Mouse (Mus musculus): Measurements from ENCODE around the gene Cyld. TPM values are rescaled to one million over a fixed set of nuclear protein-coding genes. Genes with fewer than 3 reads are reported as not detected.
"Not testable (repeated sequence)": the region's sequence is repeated elsewhere in the genome, so short reads cannot be mapped to it uniquely, and the experiment has no call there.

Gene Cyld
- 13.7 and 14.0 TPM in 2 replicates for polyA plus RNA-seq (2015; fragmentation: Nextera tagmentation; extraction: Ambion mirVana)

DNA sequence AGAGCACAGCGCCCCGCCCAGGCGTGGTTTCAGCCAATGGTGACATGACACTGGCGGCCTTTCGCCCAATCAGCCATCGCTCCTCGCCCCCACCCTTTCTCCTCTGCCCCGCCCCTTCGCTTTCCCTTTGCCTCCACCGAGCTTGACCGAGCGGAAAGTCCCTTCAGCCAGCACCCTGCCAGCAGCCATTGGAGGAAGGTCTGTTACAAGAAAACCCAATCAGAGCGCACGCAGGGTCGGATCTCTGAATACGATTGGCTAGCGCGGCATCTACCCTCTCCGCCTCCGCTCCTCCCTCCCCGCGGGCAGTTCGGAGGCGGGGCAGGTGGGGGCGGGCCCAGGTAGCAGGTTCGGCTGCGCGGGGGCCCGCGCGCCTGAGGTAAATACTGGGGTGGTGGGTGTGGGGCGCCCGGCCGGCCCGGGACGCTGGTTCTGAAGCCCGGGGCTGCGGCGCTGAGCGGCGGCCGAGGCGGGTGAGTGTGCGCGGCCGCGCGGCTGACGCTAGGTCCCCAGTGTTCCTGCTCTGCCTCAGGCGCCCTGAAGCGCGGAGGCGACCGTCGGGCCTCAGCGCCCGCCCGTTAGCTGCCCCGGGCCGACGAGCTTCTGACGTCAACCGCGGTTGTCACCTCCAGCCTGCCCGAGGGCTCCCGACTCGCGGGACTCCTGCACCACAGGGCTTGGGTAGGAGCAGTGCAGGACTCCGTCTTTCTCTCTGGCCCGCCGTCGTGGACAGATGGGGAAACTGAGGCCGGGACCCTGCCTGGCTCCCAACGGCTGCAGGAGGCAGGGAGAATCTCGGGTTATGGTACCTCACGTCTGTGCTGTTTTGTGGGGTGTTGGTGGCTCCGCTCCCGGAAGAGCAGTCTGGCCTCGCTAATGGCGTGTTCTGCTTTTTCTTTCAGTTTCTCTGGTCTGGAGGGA lies at the start of gene Cyld:
TSS of gene Cyld (plus strand) at position 308 of the 921 bp plus-strand sequence.
- H3K4me1 ChIP-seq: peaks cover 9% of the 10 kb centered on the region; the same call in 1 of the 2 replicates
- WGBS: under 1% methylated on average over 80 of the region's 80 CpGs
- H3K27me3 ChIP-seq: no peaks in the 10 kb centered on the region
- no peaks in the 10 kb centered on the region for H3K9me3 ChIP-seq
- H3K4me3 ChIP-seq: peak within 1 kb of the TSS; percentile 92
- no peaks in the 10 kb centered on the region for H3K36me3 ChIP-seq
- peak; percentile 99 for ATAC-seq (ENCODE audit: insufficient number of reproducible peaks, low FRiP score, low TSS enrichment, low read depth)
- H3K9ac ChIP-seq: peak within 1 kb of the TSS; percentile 65
- peak within 1 kb of the TSS; percentile 67 for H3K4me2 ChIP-seq
- peak within 1 kb of the TSS; percentile 76 for H3K27ac ChIP-seq

DNA sequence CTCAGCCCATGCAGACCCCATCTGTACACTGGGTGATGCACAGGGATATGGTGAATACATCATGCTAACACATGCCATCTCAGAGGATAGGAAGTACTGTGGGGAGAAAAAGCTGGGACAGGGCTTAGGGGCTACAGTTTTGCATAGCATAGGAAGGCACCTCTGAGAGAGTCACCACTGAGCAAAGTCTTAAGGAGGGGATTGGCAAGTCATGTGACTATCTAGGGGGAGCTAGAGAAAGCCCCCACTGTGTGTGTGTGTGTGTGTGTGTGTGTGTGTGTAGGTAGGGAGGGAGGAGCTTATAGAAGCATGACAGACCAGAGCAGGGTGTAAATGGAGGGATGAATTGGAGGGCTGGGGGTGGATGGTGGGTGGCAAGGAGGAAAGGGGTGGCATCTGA lies 48.5 kb upstream of the Cyld start:
- H3K4me1 ChIP-seq: peaks cover 30% of the 10 kb centered on the region
- H3K27ac ChIP-seq: no peak overlapping the region
- no peaks in the 10 kb centered on the region for H3K9me3 ChIP-seq
- H3K36me3 ChIP-seq: no peaks in the 10 kb centered on the region
- ATAC-seq (ENCODE audit: insufficient number of reproducible peaks, low FRiP score, low TSS enrichment, low read depth): no peak
- H3K4me2 ChIP-seq: no peak overlapping the region
- H3K9ac ChIP-seq: no peak overlapping the region
- no peak overlapping the region; the same call in 1 of the 2 replicates for H3K4me3 ChIP-seq
- no peaks in the 10 kb centered on the region for H3K27me3 ChIP-seq

DNA sequence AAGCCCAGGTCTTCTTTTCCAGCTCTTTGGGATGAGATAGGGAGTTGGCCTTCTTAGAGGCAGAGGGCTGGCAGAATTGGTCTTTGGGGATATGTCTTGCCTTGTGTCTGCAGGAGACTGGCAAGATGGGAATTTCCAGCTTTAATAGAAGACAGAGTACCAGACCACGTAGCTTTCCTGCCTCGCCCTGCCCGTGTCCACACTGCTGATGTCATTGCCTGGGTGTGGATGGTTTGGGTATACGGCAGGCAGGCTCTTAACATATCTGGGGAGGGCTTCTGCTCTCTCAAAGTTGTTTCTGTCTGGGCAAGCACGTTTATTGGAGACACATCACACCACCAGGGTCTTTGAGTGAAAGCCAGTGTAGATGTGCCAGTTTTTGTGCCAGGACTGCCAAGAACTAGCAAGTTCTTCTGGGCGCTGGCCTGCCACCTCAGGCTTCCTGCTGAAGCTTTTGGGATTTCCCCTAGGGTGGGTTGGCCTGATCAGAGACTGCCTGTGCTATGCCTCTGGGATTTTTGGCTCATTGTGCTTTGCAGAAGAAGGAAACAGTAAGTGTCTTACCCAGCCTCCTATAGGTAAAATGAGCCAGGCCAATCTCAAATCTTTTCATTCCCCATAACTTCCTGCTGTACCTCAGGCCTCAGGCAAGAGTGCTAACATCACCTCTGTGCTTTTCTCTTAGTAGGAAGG lies 46.7 kb upstream of the Cyld start:
- H3K36me3 ChIP-seq: no peaks in the 10 kb centered on the region
- no peaks in the 10 kb centered on the region for H3K27me3 ChIP-seq
- no peak for ATAC-seq (ENCODE audit: insufficient number of reproducible peaks, low FRiP score, low TSS enrichment, low read depth)
- 66% methylated on average over 6 of the region's 6 CpGs for WGBS
- H3K9me3 ChIP-seq: no peaks in the 10 kb centered on the region
- no peak overlapping the region for H3K9ac ChIP-seq
- no peak overlapping the region for H3K4me2 ChIP-seq
- H3K27ac ChIP-seq: no peak overlapping the region
- H3K4me1 ChIP-seq: peaks cover 30% of the 10 kb centered on the region
- H3K4me3 ChIP-seq: no peak overlapping the region

DNA sequence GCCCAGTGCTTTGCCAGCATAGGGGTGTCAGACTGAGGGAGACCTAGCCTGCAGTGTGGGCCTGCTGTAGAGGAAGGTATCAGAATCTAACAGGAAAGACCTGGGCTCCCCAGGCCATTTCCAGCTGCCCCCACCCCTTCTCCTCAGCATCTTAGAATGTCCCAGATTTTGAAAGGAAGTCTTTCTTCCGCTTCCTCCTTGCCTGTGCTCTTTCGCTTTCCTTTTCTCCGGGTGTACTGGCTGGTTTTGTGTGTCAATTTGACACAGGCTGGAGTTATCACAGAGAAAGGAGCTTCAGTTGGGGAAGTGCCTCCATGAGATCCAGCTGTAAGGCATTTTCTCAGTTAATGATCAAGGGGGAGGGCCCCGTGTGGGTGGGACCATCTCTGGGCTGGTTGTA lies 45.7 kb upstream of the Cyld start:
- H3K9me3 ChIP-seq; H3K27ac ChIP-seq; H3K4me2 ChIP-seq; H3K9ac ChIP-seq; H3K4me3 ChIP-seq; H3K36me3 ChIP-seq; ATAC-seq (ENCODE audit: insufficient number of reproducible peaks, low FRiP score, low TSS enrichment, low read depth); H3K27me3 ChIP-seq: not testable (repeated sequence)
- WGBS: 48% methylated on average over 4 of the region's 4 CpGs
- peaks cover 30% of the 10 kb centered on the region for H3K4me1 ChIP-seq

DNA sequence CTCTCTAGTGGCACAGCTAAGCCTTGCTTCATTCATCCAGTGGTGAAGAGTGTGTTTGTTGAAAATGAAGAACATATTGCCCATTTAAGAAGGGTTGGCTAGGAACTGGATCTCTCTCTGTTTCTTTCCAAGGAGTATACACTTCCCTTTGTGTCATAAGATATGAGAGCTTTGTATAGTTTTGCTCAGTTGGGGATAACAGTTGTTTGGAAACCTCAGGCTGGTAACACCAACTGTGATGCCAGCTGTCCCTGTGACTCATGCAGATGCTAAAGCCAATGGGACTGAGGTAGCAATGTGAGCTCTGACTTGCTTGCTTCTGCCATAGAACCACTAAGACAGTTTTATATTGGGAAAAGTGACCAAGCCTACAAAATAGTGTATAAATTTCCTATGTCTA lies 41.5 kb upstream of the Cyld start:
- Histone ChIP-seq H3K27me3 (no peaks in the 10 kb centered on the region), H3K4me2 (no peak overlapping the region), H3K4me3 (no peak overlapping the region), H3K36me3 (no peaks in the 10 kb centered on the region), H3K27ac (no peak overlapping the region), H3K9ac (no peak overlapping the region), H3K9me3 (no peaks in the 10 kb centered on the region), H3K4me1 (0 out of 2 replicates have a peak, but pooled peaks cover 9% of the 10 kb centered on the region)
- ATAC-seq (ENCODE audit: insufficient number of reproducible peaks, low FRiP score, low TSS enrichment, low read depth): no peak

DNA sequence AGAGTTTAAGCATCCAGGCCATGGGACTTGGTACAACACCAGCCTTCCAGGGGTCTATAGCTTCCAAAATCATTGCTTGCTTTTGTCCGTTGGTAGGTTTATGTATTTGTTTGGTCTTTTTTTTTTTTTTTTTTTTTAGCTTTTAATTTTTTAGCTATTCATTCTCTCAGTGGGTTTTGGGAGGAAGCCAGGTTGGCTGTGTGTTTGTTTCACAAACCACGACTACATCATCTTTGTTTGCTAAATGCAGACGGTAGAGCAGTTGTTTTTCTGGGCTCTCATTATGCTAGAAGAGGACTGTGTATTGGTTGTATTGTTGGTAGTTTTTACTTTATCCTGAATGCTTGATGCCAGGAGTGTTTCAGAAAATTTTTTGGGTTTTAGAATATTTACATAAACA lies 37.0 kb upstream of the Cyld start:
- no peak overlapping the region for H3K4me3 ChIP-seq
- no peaks in the 10 kb centered on the region for H3K4me1 ChIP-seq
- H3K27me3 ChIP-seq: no peaks in the 10 kb centered on the region
- no peaks in the 10 kb centered on the region for H3K9me3 ChIP-seq
- no peak for ATAC-seq (ENCODE audit: insufficient number of reproducible peaks, low FRiP score, low TSS enrichment, low read depth)
- H3K4me2 ChIP-seq: no peak overlapping the region
- H3K36me3 ChIP-seq: no peaks in the 10 kb centered on the region
- no peak overlapping the region for H3K27ac ChIP-seq
- H3K9ac ChIP-seq: no peak overlapping the region
- 73% methylated on average over 3 of the region's 3 CpGs for WGBS

DNA sequence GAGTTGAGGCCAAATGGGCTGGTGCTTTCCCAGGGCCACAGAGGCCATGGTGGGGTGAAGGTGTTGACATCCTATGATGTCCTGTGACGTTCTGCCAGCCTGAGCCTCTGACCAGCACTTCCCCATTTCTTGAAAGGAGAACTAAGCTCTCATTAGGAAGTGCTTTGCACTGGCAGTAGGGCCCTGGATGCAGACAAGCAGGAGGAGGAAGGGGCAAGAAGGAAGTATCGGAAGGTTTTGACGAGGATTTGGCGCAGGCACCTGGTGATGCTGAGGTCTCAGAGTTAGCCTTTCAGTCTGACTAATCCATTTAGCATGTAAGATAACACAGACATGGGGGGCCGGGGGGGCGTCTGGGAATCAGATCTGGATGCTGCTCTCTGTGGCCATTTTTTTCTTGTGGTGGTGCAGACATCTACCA lies 34.4 kb upstream of the Cyld start:
- Histone ChIP-seq H3K27ac (no peak overlapping the region), H3K9me3 (no peaks in the 10 kb centered on the region), H3K9ac (no peak overlapping the region), H3K36me3 (no peaks in the 10 kb centered on the region), H3K4me1 (no peaks in the 10 kb centered on the region), H3K27me3 (no peaks in the 10 kb centered on the region), H3K4me3 (no peak overlapping the region), H3K4me2 (no peak overlapping the region)
- ATAC-seq (ENCODE audit: insufficient number of reproducible peaks, low FRiP score, low TSS enrichment, low read depth): no peak
- 80% methylated on average over 6 of the region's 6 CpGs for WGBS

DNA sequence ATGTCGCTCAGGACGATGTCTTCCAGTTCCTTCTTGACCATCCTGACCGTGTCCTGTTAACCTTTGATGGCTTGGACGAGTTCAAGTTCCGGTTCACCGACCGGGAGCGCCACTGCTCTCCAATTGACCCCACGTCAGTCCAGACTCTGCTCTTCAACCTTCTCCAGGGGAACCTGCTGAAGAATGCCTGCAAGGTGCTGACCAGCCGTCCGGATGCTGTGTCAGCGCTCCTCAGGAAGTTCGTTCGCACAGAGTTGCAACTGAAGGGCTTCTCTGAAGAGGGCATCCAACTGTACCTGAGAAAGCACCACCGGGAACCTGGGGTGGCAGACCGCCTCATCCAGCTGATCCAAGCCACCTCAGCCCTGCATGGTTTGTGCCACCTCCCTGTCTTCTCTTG lies 32.7 kb upstream of the Cyld start:
- ATAC-seq (ENCODE audit: insufficient number of reproducible peaks, low FRiP score, low TSS enrichment, low read depth): 0 out of 2 replicates have a peak, but pooled peaks have one; percentile 20
- 87% methylated on average over 16 of the region's 16 CpGs for WGBS

DNA sequence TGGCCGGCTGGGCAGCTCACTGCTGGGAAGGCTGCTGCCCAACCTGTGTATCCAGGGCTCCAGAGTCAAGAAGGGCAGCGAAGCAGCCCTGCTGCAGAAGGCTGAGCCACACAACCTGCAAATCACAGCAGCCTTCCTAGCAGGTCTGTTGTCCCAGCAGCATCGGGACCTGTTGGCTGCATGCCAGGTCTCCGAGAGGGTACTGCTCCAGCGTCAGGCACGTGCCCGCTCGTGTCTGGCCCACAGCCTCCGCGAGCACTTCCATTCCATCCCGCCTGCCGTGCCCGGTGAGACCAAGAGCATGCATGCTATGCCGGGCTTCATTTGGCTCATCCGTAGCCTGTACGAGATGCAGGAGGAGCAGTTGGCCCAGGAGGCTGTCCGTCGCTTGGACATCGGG lies 31.9 kb upstream of the Cyld start:
- 82% methylated on average over 19 of the region's 19 CpGs for WGBS
- Histone ChIP-seq H3K4me1 (no peaks in the 10 kb centered on the region), H3K27ac (no peak overlapping the region), H3K4me3 (no peak overlapping the region), H3K36me3 (no peaks in the 10 kb centered on the region), H3K9ac (no peak overlapping the region), H3K4me2 (no peak overlapping the region), H3K9me3 (no peaks in the 10 kb centered on the region), H3K27me3 (no peaks in the 10 kb centered on the region)
- no peak for ATAC-seq (ENCODE audit: insufficient number of reproducible peaks, low FRiP score, low TSS enrichment, low read depth)

More for the DNA sequence above, 32.7 kb upstream of the Cyld start:
- Histone ChIP-seq H3K27ac (no peak overlapping the region), H3K4me3 (no peak overlapping the region), H3K36me3 (no peaks in the 10 kb centered on the region), H3K4me1 (no peaks in the 10 kb centered on the region), H3K9ac (no peak overlapping the region), H3K9me3 (no peaks in the 10 kb centered on the region), H3K27me3 (no peaks in the 10 kb centered on the region), H3K4me2 (no peak overlapping the region)

DNA sequence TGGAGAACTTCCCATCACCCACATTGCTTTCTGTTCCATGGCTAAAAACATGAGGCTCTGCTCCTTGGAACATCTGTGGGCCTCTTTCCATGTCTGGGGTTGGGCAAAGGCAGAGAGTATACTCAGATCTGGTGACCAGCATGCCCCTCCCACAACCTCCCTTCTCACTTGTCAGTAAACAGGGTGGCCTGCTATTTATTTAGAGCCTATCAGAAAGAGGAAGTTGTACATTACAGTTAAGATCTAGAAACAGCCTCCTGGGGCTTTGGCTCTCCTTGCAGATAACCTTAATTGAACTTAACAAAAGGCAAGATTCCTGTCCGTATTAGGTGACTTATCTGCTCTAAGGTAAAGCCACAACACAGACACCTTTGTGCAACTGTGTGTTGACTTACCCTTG lies 30.4 kb upstream of the Cyld start:
- 47% methylated on average over 1 of the region's 1 CpGs for WGBS
- ATAC-seq (ENCODE audit: insufficient number of reproducible peaks, low FRiP score, low TSS enrichment, low read depth): no peak
- no peak overlapping the region for H3K27ac ChIP-seq
- H3K27me3 ChIP-seq: no peaks in the 10 kb centered on the region
- no peak overlapping the region for H3K4me2 ChIP-seq
- no peak overlapping the region for H3K9ac ChIP-seq
- no peaks in the 10 kb centered on the region for H3K9me3 ChIP-seq
- H3K4me1 ChIP-seq: no peaks in the 10 kb centered on the region
- H3K4me3 ChIP-seq: no peak overlapping the region
- no peaks in the 10 kb centered on the region for H3K36me3 ChIP-seq

DNA sequence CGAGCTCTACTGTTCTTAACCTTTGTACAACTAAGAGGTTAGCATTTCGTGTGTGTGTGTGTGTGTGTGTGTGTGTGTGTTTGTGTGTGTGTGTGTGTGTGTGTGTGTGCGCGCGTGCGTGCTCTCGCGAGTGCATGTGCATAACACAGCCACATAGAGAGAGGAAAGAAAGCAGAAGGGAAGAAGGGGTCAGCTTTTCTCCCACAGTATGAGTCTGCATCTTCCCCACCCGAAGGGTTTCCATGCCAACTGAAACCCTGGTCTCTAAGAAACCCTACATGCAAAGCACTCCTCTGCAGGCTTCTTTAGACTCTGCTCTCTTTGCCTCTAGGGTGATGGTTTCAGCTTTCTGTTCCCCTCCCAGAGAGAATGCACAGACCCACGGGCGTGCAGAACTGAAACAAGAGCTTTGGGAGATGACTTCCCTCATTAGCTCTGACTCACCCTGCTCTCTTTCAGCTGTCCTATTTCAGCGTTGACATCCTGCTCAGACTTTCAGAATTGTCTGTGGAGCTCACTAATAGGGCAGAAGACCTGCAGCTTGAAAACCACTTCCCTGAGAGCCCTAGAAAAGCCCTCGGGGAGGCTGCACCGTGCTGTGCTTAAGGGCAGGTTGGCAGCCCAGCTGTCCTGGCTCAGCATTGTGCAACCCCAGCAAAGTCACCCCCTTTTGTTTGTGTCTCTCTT lies 28.3 kb upstream of the Cyld start:
- H3K9ac ChIP-seq: no peak overlapping the region
- no peaks in the 10 kb centered on the region for H3K9me3 ChIP-seq
- no peak overlapping the region for H3K4me3 ChIP-seq
- no peak overlapping the region for H3K27ac ChIP-seq
- no peaks in the 10 kb centered on the region for H3K27me3 ChIP-seq
- H3K36me3 ChIP-seq: no peaks in the 10 kb centered on the region
- no peak overlapping the region for H3K4me2 ChIP-seq
- H3K4me1 ChIP-seq: no peaks in the 10 kb centered on the region
- WGBS: 70% methylated on average over 14 of the region's 14 CpGs
- ATAC-seq (ENCODE audit: insufficient number of reproducible peaks, low FRiP score, low TSS enrichment, low read depth): no peak

DNA sequence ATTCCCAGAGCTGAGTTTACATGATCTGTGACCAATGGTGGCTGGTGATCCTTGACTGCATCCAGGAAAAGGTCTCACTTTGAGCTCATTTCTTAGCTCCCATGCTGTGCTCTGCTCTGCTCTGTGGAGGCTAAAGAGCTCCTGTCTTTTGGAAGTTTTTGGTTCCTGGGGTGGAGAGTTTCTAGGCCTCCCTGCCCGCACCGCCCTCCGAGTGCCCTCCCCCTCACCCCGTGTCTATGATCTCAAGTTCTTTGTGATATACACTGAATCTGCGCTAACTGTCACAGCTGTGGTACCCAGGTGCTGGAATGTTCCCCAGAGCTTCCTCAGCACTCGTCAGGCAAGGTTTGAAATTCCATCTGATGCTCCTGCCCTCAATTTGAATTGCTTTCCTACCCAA lies 26.0 kb upstream of the Cyld start:
- Histone ChIP-seq H3K9ac (no peak overlapping the region), H3K4me2 (no peak overlapping the region), H3K4me1 (no peaks in the 10 kb centered on the region), H3K4me3 (no peak overlapping the region), H3K27ac (no peak overlapping the region), H3K9me3 (no peaks in the 10 kb centered on the region), H3K36me3 (no peaks in the 10 kb centered on the region), H3K27me3 (no peaks in the 10 kb centered on the region)
- ATAC-seq (ENCODE audit: insufficient number of reproducible peaks, low FRiP score, low TSS enrichment, low read depth): no peak
- WGBS: 74% methylated on average over 6 of the region's 6 CpGs
